In genomic region chr3:96091966-96092365, GRCm38 (mm10) we compare ENCODE assay signal across 32 mouse cellular contexts.
"Had no signal": no experiment of that assay in that cellular context is flagged by ENCODE, and none has a peak within 500 bp of the region (broad histone marks: within the 10 kb centered on the region; RNA-seq: fewer than 3 reads in every experiment).

No protein-coding gene starts in this region.

- H3K36me3 ChIP-seq: limb, embryonic 10.5 days; limb, embryonic 12.5 days; limb, embryonic 13.5 days; limb, embryonic 15.5 days; liver, embryonic 12.5 days; liver, embryonic 13.5 days; liver, embryonic 15.5 days; lung, embryonic 15.5 days; midbrain, embryonic 10.5 days; midbrain, embryonic 12.5 days; midbrain, embryonic 13.5 days; midbrain, embryonic 15.5 days had no signal

- ATAC-seq: liver, embryonic 12.5 days; liver, postnatal 0 days; lung, postnatal 0 days; midbrain, embryonic 13.5 days; midbrain, embryonic 15.5 days; midbrain, embryonic 16.5 days had no signal

- H3K9ac ChIP-seq: limb, embryonic 12.5 days; limb, embryonic 13.5 days; limb, embryonic 15.5 days; liver, embryonic 12.5 days; liver, embryonic 13.5 days; liver, embryonic 14.5 days; liver, embryonic 15.5 days; liver, postnatal 0 days; lung, embryonic 14.5 days; lung, embryonic 15.5 days; midbrain, embryonic 12.5 days; midbrain, embryonic 13.5 days; midbrain, embryonic 15.5 days had no signal

- H3K4me2 ChIP-seq: limb, embryonic 12.5 days; limb, embryonic 13.5 days; limb, embryonic 15.5 days; liver, embryonic 11.5 days; liver, embryonic 12.5 days; liver, embryonic 13.5 days; liver, embryonic 15.5 days; lung, embryonic 14.5 days; lung, embryonic 15.5 days; midbrain, embryonic 11.5 days; midbrain, embryonic 12.5 days; midbrain, embryonic 13.5 days; midbrain, embryonic 15.5 days had no signal

- H3K4me3 ChIP-seq: left cerebral cortex, adult 2 months; limb, embryonic 10.5 days; limb, embryonic 12.5 days; limb, embryonic 13.5 days; limb, embryonic 15.5 days; liver, embryonic 12.5 days; liver, embryonic 13.5 days; liver, embryonic 15.5 days; lung, embryonic 15.5 days; megakaryocyte, embryonic 14.5 days; midbrain, embryonic 10.5 days; midbrain, embryonic 12.5 days; midbrain, embryonic 13.5 days; midbrain, embryonic 15.5 days; myocyte had no signal

- H3K4me1 ChIP-seq: limb, embryonic 10.5 days; limb, embryonic 12.5 days; limb, embryonic 13.5 days; limb, embryonic 15.5 days; lung, embryonic 15.5 days; midbrain, embryonic 10.5 days; midbrain, embryonic 12.5 days; midbrain, embryonic 13.5 days; midbrain, embryonic 15.5 days had no signal

- H3K27me3 ChIP-seq: limb, embryonic 12.5 days; limb, embryonic 13.5 days; limb, embryonic 15.5 days; liver, embryonic 12.5 days; liver, embryonic 13.5 days; lung, embryonic 15.5 days; midbrain, embryonic 12.5 days; midbrain, embryonic 13.5 days; midbrain, embryonic 15.5 days had no signal

- H3K9me3 ChIP-seq: limb, embryonic 10.5 days; limb, embryonic 12.5 days; limb, embryonic 13.5 days; limb, embryonic 15.5 days; liver, embryonic 12.5 days; liver, embryonic 13.5 days; liver, embryonic 15.5 days; lung, embryonic 15.5 days; megakaryocyte, embryonic 14.5 days; midbrain, embryonic 10.5 days; midbrain, embryonic 12.5 days; midbrain, embryonic 13.5 days; midbrain, embryonic 15.5 days had no signal

- DNase-seq: left cerebral cortex, postnatal 4 days; liver; liver, embryonic 13.5 days; liver, postnatal 0 days; lung, adult 18-20 months; lung, adult 2 months; lung, embryonic 14.5 days; lung, postnatal 10 days; lung, postnatal 14 days; lung, postnatal 36 days; lung, postnatal 4 days; midbrain, embryonic 14.5 days had no signal

- H3K27ac ChIP-seq: left cerebral cortex, adult 2 months; limb, embryonic 10.5 days; limb, embryonic 12.5 days; limb, embryonic 13.5 days; limb, embryonic 15.5 days; liver, embryonic 12.5 days; liver, embryonic 13.5 days; liver, embryonic 14.5 days; liver, embryonic 15.5 days; lung, embryonic 15.5 days; macrophage; midbrain, embryonic 10.5 days; midbrain, embryonic 12.5 days; midbrain, embryonic 13.5 days; midbrain, embryonic 15.5 days had no signal
